Mouse (Mus musculus) retina, postnatal 1 day (tissue): ENCODE data around the gene Vti1a.
A peak's percentile ranks its signal among the peaks of the same experiment; 100 is the strongest.

Experiments used
- DNase-seq: peaks from one replicate; pipeline ENCODE4 v3.0.0-alpha.2; 2012

The Vti1a gene

GRCm38 (mm10) chr19:55564104-55564938 lies 248.2 kb downstream of the Vti1a start:
- no peak for DNase-seq

- DNase-seq, result no peak
Observed at GRCm38 (mm10) chr19:55565111-55565510, 249.0 kb downstream of the Vti1a start.

- no peak for DNase-seq
Observed at GRCm38 (mm10) chr19:55565523-55566369, 249.7 kb downstream of the Vti1a start.

GRCm38 (mm10) chr19:55569114-55569513 lies 253.0 kb downstream of the Vti1a start:
- no peak for DNase-seq

GRCm38 (mm10) chr19:55569894-55570293 lies 253.8 kb downstream of the Vti1a start:
- DNase-seq, result no peak

GRCm38 (mm10) chr19:55570520-55571296 lies 254.6 kb downstream of the Vti1a start:
- DNase-seq, result no peak

- no peak for DNase-seq
Observed at GRCm38 (mm10) chr19:55571486-55571885, 255.4 kb downstream of the Vti1a start.

GRCm38 (mm10) chr19:55577306-55578042 lies 261.4 kb downstream of the Vti1a start:
- no peak for DNase-seq

- peak; percentile 86 for DNase-seq
Observed at GRCm38 (mm10) chr19:55578094-55579085, 262.3 kb downstream of the Vti1a start.

GRCm38 (mm10) chr19:55579310-55579709 lies 263.2 kb downstream of the Vti1a start:
- no peak for DNase-seq

- no peak for DNase-seq
Observed at GRCm38 (mm10) chr19:55580152-55580551, 264.1 kb downstream of the Vti1a start.

GRCm38 (mm10) chr19:55580667-55581066 lies 264.6 kb downstream of the Vti1a start:
- no peak for DNase-seq

GRCm38 (mm10) chr19:55582896-55583653 lies 267.0 kb downstream of the Vti1a start:
- no peak for DNase-seq

- DNase-seq, result no peak
Observed at GRCm38 (mm10) chr19:55585270-55586224, 269.5 kb downstream of the Vti1a start.

GRCm38 (mm10) chr19:55587638-55588421 lies 271.7 kb downstream of the Vti1a start:
- no peak for DNase-seq

- peak; percentile 69 for DNase-seq
Observed at GRCm38 (mm10) chr19:55588948-55589896, 273.1 kb downstream of the Vti1a start.
